Mouse (Mus musculus) midbrain, embryonic 11.5 days (tissue): ENCODE results near the gene Dohh. TPM values are rescaled to one million over a fixed set of nuclear protein-coding genes. Genes with fewer than 3 reads are reported as not detected.
A peak's percentile ranks its signal among the peaks of the same experiment; 100 is the strongest.

Experiments used
- ATAC-seq: fragments of 200-750 bp; cut with Nextera tagmentation; 2 replicates; pipeline ENCODE4 v1.8.0; 2017; ENCODE audit warnings: moderate TSS enrichment, moderate library complexity; ENCODE audit not compliant: low FRiP score
- DNase-seq: peaks from one replicate; pipeline ENCODE4 v3.0.0; 2015; ENCODE audit warnings: low spot score; ENCODE audit errors: missing footprints
- H3K27ac ChIP-seq: fragments of 300-500 bp; sonication (generic); 2 replicates; pipeline ENCODE4 v1.5.1; 2014; ENCODE audit warnings: low read depth, low read length
- H3K27me3 ChIP-seq: fragments of 300-500 bp; sonication (generic); 2 replicates; pipeline ENCODE4 v1.6.1; 2014; ENCODE audit warnings: mild to moderate bottlenecking, low read length, moderate library complexity, mixed read lengths; ENCODE audit not compliant: control insufficient read depth, insufficient read depth
- H3K36me3 ChIP-seq: fragments of 300-500 bp; sonication (generic); 2 replicates; pipeline ENCODE4 v1.6.1; 2014; ENCODE audit warnings: mild to moderate bottlenecking, low read length, moderate library complexity, mixed read lengths; ENCODE audit not compliant: control insufficient read depth, insufficient read depth
- H3K4me1 ChIP-seq: fragments of 300-500 bp; sonication (generic); 2 replicates; pipeline ENCODE4 v1.6.1; 2014; ENCODE audit warnings: low read length; ENCODE audit not compliant: control insufficient read depth, insufficient read depth
- H3K4me2 ChIP-seq: fragments of 300-500 bp; sonication (generic); 2 replicates; pipeline ENCODE4 v1.6.1; 2014; ENCODE audit warnings: mild to moderate bottlenecking, moderate library complexity
- H3K4me3 ChIP-seq: fragments of 300-500 bp; sonication (generic); 2 replicates; pipeline ENCODE4 v1.5.1; 2014; ENCODE audit warnings: low read depth, low read length
- H3K9ac ChIP-seq: fragments of 300-500 bp; sonication (generic); 2 replicates; pipeline ENCODE4 v1.6.1; 2014; ENCODE audit warnings: low read length
- H3K9me3 ChIP-seq: fragments of 300-500 bp; sonication (generic); 2 replicates; pipeline ENCODE4 v1.6.1; 2016; ENCODE audit warnings: low read length; ENCODE audit not compliant: control insufficient read depth
- WGBS: fragments of 180-500 bp; shearing (Covaris S2); extraction: QIAGEN DNeasy Blood & Tissue Kit; methylation state at CpG from one replicate; pipeline ENCODE4 v1.1.7; 2014; 5-methylcytosine and 5-hydroxymethylcytosine counted together
- polyA plus RNA-seq: library from polyadenylated mRNA; unstranded; fragments of >200 nt; fragmentation: Nextera tagmentation; extraction: Ambion mirVana; gene quantifications from 2 replicates; pipeline ENCODE4 v1.2.1, GENCODE M21; 2014

The Dohh gene
- polyA plus RNA-seq, 1 experiment from 2014 or later: 53.7 TPM

- Histone ChIP-seq H3K9ac (no peak overlapping the region), H3K4me1 (peaks cover 10% of the 10 kb centered on the region), H3K27ac (no peak overlapping the region), H3K27me3 (peaks cover 64% of the 10 kb centered on the region), H3K4me2 (no peak overlapping the region), H3K36me3 (no peaks in the 10 kb centered on the region), H3K4me3 (no peak overlapping the region), H3K9me3 (no peaks in the 10 kb centered on the region)
- peak; percentile 79 for DNase-seq
- 73% methylated on average over 8 of the region's 8 CpGs for WGBS
- no peak for ATAC-seq
These were observed 43.7 kb downstream of the Dohh start for GRCm38 (mm10) chr10:81427804-81428506.

- Histone ChIP-seq H3K4me1 (peaks cover 10% of the 10 kb centered on the region), H3K9me3 (no peaks in the 10 kb centered on the region), H3K9ac (no peak overlapping the region), H3K4me3 (no peak overlapping the region), H3K36me3 (no peaks in the 10 kb centered on the region), H3K4me2 (no peak overlapping the region), H3K27ac (no peak overlapping the region), H3K27me3 (peaks cover 64% of the 10 kb centered on the region)
- ATAC-seq (no peak), DNase-seq (no peak)
- WGBS: 85% methylated on average over 7 of the region's 7 CpGs
These were observed 44.3 kb downstream of the Dohh start for GRCm38 (mm10) chr10:81428507-81428870.

GRCm38 (mm10) chr10:81429092-81429491 is 44.9 kb downstream of the Dohh start:
- Histone ChIP-seq H3K4me1 (peaks cover 10% of the 10 kb centered on the region), H3K4me2 (0 out of 2 replicates have a peak overlapping the region, but pooled peaks have one; percentile 96), H3K9ac (no peak overlapping the region), H3K27ac (no peak overlapping the region), H3K9me3 (no peaks in the 10 kb centered on the region), H3K4me3 (no peak overlapping the region), H3K36me3 (no peaks in the 10 kb centered on the region), H3K27me3 (peaks cover 62% of the 10 kb centered on the region)
- DNase-seq (no peak), ATAC-seq (no peak)
- 18% methylated on average over 2 of the region's 2 CpGs for WGBS

GRCm38 (mm10) chr10:81429605-81430061 is 45.4 kb downstream of the Dohh start:
- H3K27ac ChIP-seq: peak overlapping the region; percentile 67
- H3K9me3 ChIP-seq: no peaks in the 10 kb centered on the region
- H3K4me3 ChIP-seq: peak overlapping the region; percentile 80
- DNase-seq: peak; percentile 94
- under 1% methylated on average over 20 of the region's 20 CpGs for WGBS
- peak overlapping the region; percentile 89 for H3K9ac ChIP-seq
- ATAC-seq: peak; percentile 31
- H3K27me3 ChIP-seq: peaks cover 57% of the 10 kb centered on the region
- H3K36me3 ChIP-seq: no peaks in the 10 kb centered on the region
- peak overlapping the region; percentile 96 for H3K4me2 ChIP-seq
- H3K4me1 ChIP-seq: peaks cover 10% of the 10 kb centered on the region

- H3K27ac ChIP-seq: peak overlapping the region; percentile 67
- ATAC-seq (peak; percentile 33), DNase-seq (peak; percentile 97)
- peak overlapping the region; percentile 89 for H3K9ac ChIP-seq
- 1% methylated on average over 56 of the region's 89 CpGs for WGBS
- peak overlapping the region; percentile 80 for H3K4me3 ChIP-seq
- H3K36me3 ChIP-seq: no peaks in the 10 kb centered on the region
- peaks cover 8% of the 10 kb centered on the region for H3K4me1 ChIP-seq
- H3K27me3 ChIP-seq: peaks cover 50% of the 10 kb centered on the region
- H3K4me2 ChIP-seq: peak overlapping the region; percentile 96
- H3K9me3 ChIP-seq: no peaks in the 10 kb centered on the region
These were observed 46.1 kb downstream of the Dohh start for GRCm38 (mm10) chr10:81430141-81430830.

GRCm38 (mm10) chr10:81430831-81431525 is 46.8 kb downstream of the Dohh start:
- no peaks in the 10 kb centered on the region for H3K9me3 ChIP-seq
- peak overlapping the region; percentile 96 for H3K4me2 ChIP-seq
- ATAC-seq (peak; percentile 10; the same call in 1 of the 2 replicates), DNase-seq (peak; percentile 85)
- 2% methylated on average over 39 of the region's 70 CpGs for WGBS
- no peaks in the 10 kb centered on the region for H3K36me3 ChIP-seq
- peak overlapping the region; percentile 67 for H3K27ac ChIP-seq
- H3K27me3 ChIP-seq: peaks cover 43% of the 10 kb centered on the region
- peak overlapping the region; percentile 89 for H3K9ac ChIP-seq
- H3K4me1 ChIP-seq: peaks cover 8% of the 10 kb centered on the region
- H3K4me3 ChIP-seq: peak overlapping the region; percentile 80

- Histone ChIP-seq H3K27me3 (peaks cover 37% of the 10 kb centered on the region), H3K4me3 (peak overlapping the region; percentile 80; the same call in 1 of the 2 replicates), H3K9ac (no peak overlapping the region), H3K27ac (no peak overlapping the region), H3K9me3 (no peaks in the 10 kb centered on the region), H3K4me2 (no peak overlapping the region), H3K4me1 (peaks cover 5% of the 10 kb centered on the region), H3K36me3 (no peaks in the 10 kb centered on the region)
- no peak for ATAC-seq
- DNase-seq: peak; percentile 92
- WGBS: 16% methylated on average over 15 of the region's 15 CpGs
These were observed 47.4 kb downstream of the Dohh start for GRCm38 (mm10) chr10:81431526-81432168.

GRCm38 (mm10) chr10:81432169-81432867 is 48.1 kb downstream of the Dohh start:
- 68% methylated on average over 21 of the region's 21 CpGs for WGBS

More at GRCm38 (mm10) chr10:81432169-81432867, 48.1 kb downstream of the Dohh start:
- H3K4me2 ChIP-seq: no peak overlapping the region
- no peaks in the 10 kb centered on the region for H3K36me3 ChIP-seq
- peaks cover 5% of the 10 kb centered on the region for H3K4me1 ChIP-seq
- H3K9me3 ChIP-seq: no peaks in the 10 kb centered on the region
- no peak overlapping the region for H3K27ac ChIP-seq
- DNase-seq (peak; percentile 78), ATAC-seq (peak; percentile 0; the same call in 1 of the 2 replicates)
- no peak overlapping the region for H3K9ac ChIP-seq
- H3K4me3 ChIP-seq: no peak overlapping the region
- H3K27me3 ChIP-seq: peaks cover 31% of the 10 kb centered on the region
